Mouse (Mus musculus): Measurements from ENCODE around the gene Rab19.

DNA sequence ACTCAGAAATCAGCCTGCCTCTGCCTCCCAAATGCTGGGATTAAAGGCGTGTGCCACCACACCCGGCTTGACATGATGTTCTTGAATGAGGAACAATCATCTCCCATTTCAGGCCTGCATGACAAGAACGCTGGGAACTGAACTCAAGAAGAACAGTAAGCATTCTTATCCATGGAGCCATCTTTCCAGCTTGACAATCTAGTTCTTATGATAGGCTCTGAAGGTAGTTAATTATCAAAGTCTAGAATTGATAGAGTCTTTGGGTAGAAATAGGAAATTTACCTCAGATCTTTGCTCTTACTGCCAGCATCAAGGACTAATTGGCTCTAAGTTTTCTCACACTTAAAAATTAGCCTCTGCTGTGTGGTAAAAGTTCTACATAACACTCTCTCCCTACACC is 699 bp upstream of the Rab19 start:
- TF ChIP-seq CTCF (IDR thresholded peaks at IDR 0.05; ENCODE audit: low read depth) (no peak), EP300 (optimal IDR thresholded peaks at IDR 0.05) (no peak)

Data from stomach, postnatal 0 days (tissue).